Mouse (Mus musculus): Measurements from ENCODE around the gene Sh3bgrl2. TPM values are rescaled to one million over a fixed set of nuclear protein-coding genes. Genes with fewer than 3 reads are reported as not detected.

Sh3bgrl2 gene
- polyA plus RNA-seq, 1 experiment = 3.0 TPM

GRCm38 (mm10) chr9:83647919-83648705, 100.0 kb downstream of the Sh3bgrl2 start:
- Histone ChIP-seq H3K4me3 (ENCODE audit: control insufficient read depth, insufficient read depth, low read length) (no peak overlapping the region), H3K27me3 (ENCODE audit: control insufficient read depth, insufficient read depth, low read length) (no peaks in the 10 kb centered on the region), H3K27ac (ENCODE audit: control insufficient read depth, insufficient read depth, low read length) (no peak overlapping the region), H3K4me1 (replicated peaks; ENCODE audit: control insufficient read depth, insufficient read depth, low read length) (no peaks in the 10 kb centered on the region), H3K36me3 (ENCODE audit: control insufficient read depth, insufficient read depth, low read length) (no peaks in the 10 kb centered on the region)
- 55% methylated on average over 7 of the region's 7 CpGs for WGBS
- no peak for TF ChIP-seq POLR2A (IDR thresholded peaks at IDR 0.05; ENCODE audit: control insufficient read depth, extremely low read depth, insufficient read depth, low read length, poor library complexity)
- no peak for TF ChIP-seq CTCF (IDR thresholded peaks at IDR 0.05; ENCODE audit: borderline replicate concordance, control insufficient read depth, extremely low read depth, insufficient read depth, low read length, poor library complexity)
- DNase-seq = no peak

- WGBS = 61% methylated on average over 3 of the region's 3 CpGs
- Histone ChIP-seq H3K27me3 (ENCODE audit: control insufficient read depth, insufficient read depth, low read length) (no peaks in the 10 kb centered on the region), H3K36me3 (ENCODE audit: control insufficient read depth, insufficient read depth, low read length) (no peaks in the 10 kb centered on the region), H3K4me3 (ENCODE audit: control insufficient read depth, insufficient read depth, low read length) (no peak overlapping the region), H3K4me1 (replicated peaks; ENCODE audit: control insufficient read depth, insufficient read depth, low read length) (no peaks in the 10 kb centered on the region), H3K27ac (ENCODE audit: control insufficient read depth, insufficient read depth, low read length) (no peak overlapping the region)
- no peak for TF ChIP-seq POLR2A (IDR thresholded peaks at IDR 0.05; ENCODE audit: control insufficient read depth, extremely low read depth, insufficient read depth, low read length, poor library complexity)
- no peak for TF ChIP-seq CTCF (IDR thresholded peaks at IDR 0.05; ENCODE audit: borderline replicate concordance, control insufficient read depth, extremely low read depth, insufficient read depth, low read length, poor library complexity)
- DNase-seq = no peak
Measured at GRCm38 (mm10) chr9:83648733-83649132, 100.6 kb downstream of the Sh3bgrl2 start.

DNA sequence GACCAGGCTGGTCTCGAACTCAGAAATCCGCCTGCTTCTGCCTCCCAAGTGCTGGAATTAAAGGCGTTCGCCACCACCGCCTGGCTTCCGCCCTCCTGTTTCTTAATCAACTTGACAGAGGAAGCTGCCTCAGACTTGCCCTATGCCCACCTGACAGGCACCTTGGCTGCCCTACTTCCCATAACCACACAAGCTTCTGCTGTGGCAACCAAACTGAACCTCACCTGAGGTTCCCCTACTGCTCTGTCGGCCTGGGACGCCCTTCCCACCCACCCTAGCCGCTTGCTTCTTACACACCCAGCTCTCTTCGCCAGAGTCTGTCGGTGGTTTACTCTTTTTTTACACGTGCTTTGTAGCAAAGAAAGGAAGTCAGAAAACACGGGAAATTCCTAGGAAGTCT, 103.9 kb downstream of the Sh3bgrl2 start:
- Histone ChIP-seq H3K4me3 (ENCODE audit: control insufficient read depth, insufficient read depth, low read length) (no peak overlapping the region), H3K4me1 (replicated peaks; ENCODE audit: control insufficient read depth, insufficient read depth, low read length) (no peaks in the 10 kb centered on the region), H3K27me3 (ENCODE audit: control insufficient read depth, insufficient read depth, low read length) (no peaks in the 10 kb centered on the region), H3K27ac (ENCODE audit: control insufficient read depth, insufficient read depth, low read length) (no peak overlapping the region), H3K36me3 (ENCODE audit: control insufficient read depth, insufficient read depth, low read length) (no peaks in the 10 kb centered on the region)
- no peak for DNase-seq
- 46% methylated on average over 13 of the region's 13 CpGs for WGBS
- TF ChIP-seq CTCF (IDR thresholded peaks at IDR 0.05; ENCODE audit: borderline replicate concordance, control insufficient read depth, extremely low read depth, insufficient read depth, low read length, poor library complexity) (no peak), POLR2A (IDR thresholded peaks at IDR 0.05; ENCODE audit: control insufficient read depth, extremely low read depth, insufficient read depth, low read length, poor library complexity) (no peak)

DNA sequence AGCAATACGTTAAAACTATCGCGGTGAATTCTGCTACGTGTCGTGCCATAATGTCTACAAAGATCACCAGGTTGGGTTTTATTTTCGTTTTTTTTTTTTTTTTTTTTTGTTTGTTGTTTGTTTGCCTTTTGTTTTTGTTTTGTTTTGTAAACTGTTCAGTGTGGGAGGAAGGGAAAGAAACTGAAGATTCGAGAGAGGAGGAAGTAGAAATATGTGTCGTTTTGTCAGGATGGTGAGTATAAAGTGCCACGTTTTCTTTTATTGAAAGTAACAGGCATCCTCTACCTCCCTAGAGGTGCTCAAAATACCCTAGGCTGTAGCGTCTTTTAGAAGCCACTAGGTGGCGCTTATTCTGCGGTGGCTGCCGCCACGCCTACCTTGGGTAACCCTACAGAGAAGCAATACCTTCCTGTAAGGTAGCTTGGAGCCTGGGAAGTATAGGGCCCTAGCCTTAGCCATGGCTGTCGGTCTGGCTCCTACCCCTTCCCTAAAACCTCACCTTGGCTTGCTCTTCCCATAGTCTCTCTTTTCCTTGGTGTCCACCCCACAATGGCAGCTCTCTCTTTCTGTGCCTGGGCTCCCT, 104.6 kb downstream of the Sh3bgrl2 start:
- no peak for DNase-seq
- Histone ChIP-seq H3K27ac (ENCODE audit: control insufficient read depth, insufficient read depth, low read length) (no peak overlapping the region), H3K4me3 (ENCODE audit: control insufficient read depth, insufficient read depth, low read length) (no peak overlapping the region), H3K36me3 (ENCODE audit: control insufficient read depth, insufficient read depth, low read length) (no peaks in the 10 kb centered on the region), H3K4me1 (replicated peaks; ENCODE audit: control insufficient read depth, insufficient read depth, low read length) (no peaks in the 10 kb centered on the region), H3K27me3 (ENCODE audit: control insufficient read depth, insufficient read depth, low read length) (no peaks in the 10 kb centered on the region)
- TF ChIP-seq CTCF (IDR thresholded peaks at IDR 0.05; ENCODE audit: borderline replicate concordance, control insufficient read depth, extremely low read depth, insufficient read depth, low read length, poor library complexity) = 0 out of 2 replicates have a peak, but pooled peaks have one; percentile 27
- no peak for TF ChIP-seq POLR2A (IDR thresholded peaks at IDR 0.05; ENCODE audit: control insufficient read depth, extremely low read depth, insufficient read depth, low read length, poor library complexity)
- 21% methylated on average over 15 of the region's 15 CpGs for WGBS

DNA sequence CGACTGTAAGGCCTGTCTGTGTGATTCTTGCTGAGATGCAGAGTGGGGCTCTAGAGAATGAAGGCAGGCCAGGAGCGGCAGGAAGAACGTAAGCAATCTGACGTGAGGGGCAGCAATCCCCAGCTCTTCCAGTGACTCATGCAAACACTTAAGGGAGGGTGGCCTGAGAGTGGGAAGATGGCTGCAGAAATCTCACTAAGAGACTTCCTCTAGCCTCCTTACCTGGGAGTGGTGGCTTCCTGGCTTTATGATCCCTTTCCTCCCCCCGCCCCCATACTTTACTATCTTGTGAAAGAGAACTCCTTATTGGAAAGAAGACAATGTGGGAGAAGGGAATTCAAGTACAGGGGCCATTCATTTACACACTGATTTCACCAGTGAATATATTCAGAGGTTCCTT, 106.5 kb downstream of the Sh3bgrl2 start:
- DNase-seq = no peak
- Histone ChIP-seq H3K4me1 (replicated peaks; ENCODE audit: control insufficient read depth, insufficient read depth, low read length) (no peaks in the 10 kb centered on the region), H3K4me3 (ENCODE audit: control insufficient read depth, insufficient read depth, low read length) (no peak overlapping the region), H3K27me3 (ENCODE audit: control insufficient read depth, insufficient read depth, low read length) (no peaks in the 10 kb centered on the region), H3K27ac (ENCODE audit: control insufficient read depth, insufficient read depth, low read length) (no peak overlapping the region), H3K36me3 (ENCODE audit: control insufficient read depth, insufficient read depth, low read length) (no peaks in the 10 kb centered on the region)
- WGBS = 83% methylated on average over 5 of the region's 5 CpGs
- TF ChIP-seq CTCF (IDR thresholded peaks at IDR 0.05; ENCODE audit: borderline replicate concordance, control insufficient read depth, extremely low read depth, insufficient read depth, low read length, poor library complexity) (no peak), POLR2A (IDR thresholded peaks at IDR 0.05; ENCODE audit: control insufficient read depth, extremely low read depth, insufficient read depth, low read length, poor library complexity) (no peak)

DNA sequence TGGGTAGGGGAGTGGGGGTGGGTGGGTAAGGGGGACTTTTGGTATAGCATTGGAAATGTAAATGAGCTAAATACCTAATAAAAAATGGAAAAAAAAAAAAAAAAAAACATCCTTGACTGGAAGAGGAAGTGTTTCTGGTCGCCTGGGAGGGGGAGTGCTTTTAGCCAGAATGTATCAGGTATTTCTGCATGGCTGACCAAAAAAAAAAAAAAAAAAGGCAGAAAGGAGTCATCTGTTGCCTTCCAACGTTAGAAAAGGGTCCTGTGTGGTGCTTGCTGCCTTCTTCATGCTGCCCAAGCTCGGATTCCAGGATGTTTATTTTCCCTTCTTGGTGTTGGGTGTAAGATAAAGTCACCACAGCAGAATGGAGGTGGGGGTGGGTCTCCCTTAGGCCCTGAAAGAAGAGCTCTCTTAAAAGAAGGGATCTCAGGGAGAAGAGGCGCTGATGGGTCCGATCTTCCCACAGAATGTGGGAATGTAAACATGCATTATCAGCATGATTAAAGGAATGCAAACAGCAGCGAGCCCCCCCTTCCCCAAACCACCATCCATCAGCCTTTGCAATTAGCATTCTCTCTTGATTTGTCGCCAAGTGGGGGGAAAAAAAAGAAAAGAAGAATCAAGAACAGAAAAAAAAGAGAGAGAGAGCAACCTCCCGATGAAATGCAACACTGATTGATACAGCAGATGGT, 109.0 kb downstream of the Sh3bgrl2 start:
- WGBS = 65% methylated on average over 8 of the region's 8 CpGs
- Histone ChIP-seq H3K36me3 (ENCODE audit: control insufficient read depth, insufficient read depth, low read length) (no peaks in the 10 kb centered on the region), H3K4me1 (replicated peaks; ENCODE audit: control insufficient read depth, insufficient read depth, low read length) (no peaks in the 10 kb centered on the region), H3K27me3 (ENCODE audit: control insufficient read depth, insufficient read depth, low read length) (no peaks in the 10 kb centered on the region), H3K4me3 (ENCODE audit: control insufficient read depth, insufficient read depth, low read length) (no peak overlapping the region), H3K27ac (ENCODE audit: control insufficient read depth, insufficient read depth, low read length) (no peak overlapping the region)
- TF ChIP-seq CTCF (IDR thresholded peaks at IDR 0.05; ENCODE audit: borderline replicate concordance, control insufficient read depth, extremely low read depth, insufficient read depth, low read length, poor library complexity) (no peak), POLR2A (IDR thresholded peaks at IDR 0.05; ENCODE audit: control insufficient read depth, extremely low read depth, insufficient read depth, low read length, poor library complexity) (no peak)
- DNase-seq = no peak

Measured in thymus, adult 2 months (tissue).